Mouse (Mus musculus) embryo, embryonic 11.5 days (tissue): ENCODE measurements at regions not wholly inside any gene's neighbourhood (a gene's known extent, or its start where the extent isn't known, plus 50 kb on each side); places are given as distances from the start of the nearest gene placed in this dataset.

Experiments
- DNase-seq: peaks from one replicate; pipeline ENCODE4 v3.0.0-alpha.2; 2012; ENCODE audit warnings: low read depth, low spot score

GRCm38 (mm10) chr17:93260366-93261205, 61.8 kb downstream of the Adcyap1 start:
- DNase-seq = peak; percentile 9

GRCm38 (mm10) chr17:93261206-93261504, 62.3 kb downstream of the Adcyap1 start:
- no peak for DNase-seq

- DNase-seq = no peak
Observed at GRCm38 (mm10) chr17:93306121-93306520, 107.3 kb downstream of the Adcyap1 start.

GRCm38 (mm10) chr17:93312139-93312538, 113.3 kb downstream of the Adcyap1 start:
- no peak for DNase-seq

GRCm38 (mm10) chr17:93312640-93313309, 114.0 kb downstream of the Adcyap1 start:
- DNase-seq = no peak

GRCm38 (mm10) chr17:93313310-93313688, 114.5 kb downstream of the Adcyap1 start:
- no peak for DNase-seq

GRCm38 (mm10) chr17:93314144-93314543, 115.3 kb downstream of the Adcyap1 start:
- DNase-seq = no peak

GRCm38 (mm10) chr17:93321482-93321881, 122.7 kb downstream of the Adcyap1 start:
- no peak for DNase-seq

GRCm38 (mm10) chr17:93337576-93337975, 138.8 kb downstream of the Adcyap1 start:
- DNase-seq = no peak

- no peak for DNase-seq
Observed at GRCm38 (mm10) chr17:93355238-93355637, 156.4 kb downstream of the Adcyap1 start.

GRCm38 (mm10) chr17:93362926-93363325, 164.1 kb downstream of the Adcyap1 start:
- no peak for DNase-seq

- no peak for DNase-seq
Observed at GRCm38 (mm10) chr17:93377453-93378091, 178.8 kb downstream of the Adcyap1 start.

- no peak for DNase-seq
Observed at GRCm38 (mm10) chr17:93379789-93380398, 181.1 kb downstream of the Adcyap1 start.

GRCm38 (mm10) chr17:93390256-93390655, 191.4 kb downstream of the Adcyap1 start:
- no peak for DNase-seq

- DNase-seq = no peak
Observed at GRCm38 (mm10) chr17:93409329-93409728, 210.5 kb downstream of the Adcyap1 start.
